Mouse (Mus musculus): Measurements from ENCODE around the gene Gm5414. TPM values are rescaled to one million over a fixed set of nuclear protein-coding genes. Genes with fewer than 3 reads are reported as not detected.

Gene Gm5414
- not detected in 2 replicates for total RNA-seq (2014; rRNA removed)
- not detected in 2 replicates for polyA plus RNA-seq (2012; rRNA removed)

- no peaks in the 10 kb centered on the region for H3K36me3 ChIP-seq (ENCODE audit: control insufficient read depth, insufficient read depth, low read length)
- DNase-seq (ENCODE audit: extremely low read depth, low read depth, low spot score) = no peak
- H3K4me1 ChIP-seq (ENCODE audit: control insufficient read depth, insufficient read depth, low read length) = no peaks in the 10 kb centered on the region
- TF ChIP-seq CTCF (IDR thresholded peaks at IDR 0.05; ENCODE audit: low read depth, low read length) (no peak), POLR2A (IDR thresholded peaks at IDR 0.05; ENCODE audit: extremely low read depth, insufficient read depth, low read length) (no peak)
- no peak within 1 kb of the TSS for H3K27ac ChIP-seq (replicated peaks; ENCODE audit: insufficient read depth, low read depth, low read length)
- peaks cover 5% of the 10 kb centered on the region; the same call in 1 of the 2 replicates for H3K27me3 ChIP-seq (ENCODE audit: control insufficient read depth, insufficient read depth, low read length)
- 62% methylated on average over 2 of the region's 2 CpGs for WGBS
- no peak within 1 kb of the TSS for H3K4me3 ChIP-seq (ENCODE audit: insufficient read depth, low read depth, low read length)
- no peak within 1 kb of the TSS for H3K9ac ChIP-seq (ENCODE audit: low read depth, low read length)
- H3K79me2 ChIP-seq (ENCODE audit: control insufficient read depth, insufficient read depth, low read length) = no peaks in the 10 kb centered on the region
Measured at GRCm38 (mm10) chr15:101627884-101628283, at the start of gene Gm5414. Gm5414 (minus strand) TSS chr15:101628188.

DNA sequence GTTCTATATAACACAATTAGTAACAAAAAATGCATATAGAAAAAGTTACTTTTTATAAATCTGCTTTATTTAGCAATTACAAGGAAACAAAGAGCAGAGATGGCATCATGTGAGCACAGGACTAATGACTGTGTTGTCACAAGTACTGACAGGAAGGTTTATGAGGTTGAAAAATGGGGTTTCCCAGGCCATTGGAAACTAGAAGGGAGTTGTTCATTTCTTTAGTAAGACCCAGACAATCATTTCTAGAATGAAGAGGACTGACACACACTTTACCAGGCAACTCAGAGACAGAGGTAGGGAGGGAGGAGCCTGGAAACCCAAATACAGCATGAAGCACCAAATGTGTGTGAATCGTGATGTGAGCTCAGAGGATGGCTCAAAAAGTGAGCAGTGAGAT is 48.0 kb upstream of the Gm5414 start:
- no peak for DNase-seq (ENCODE audit: extremely low read depth, low read depth, low spot score)
- H3K27ac ChIP-seq (replicated peaks; ENCODE audit: insufficient read depth, low read depth, low read length) = no peak overlapping the region
- no peak overlapping the region for H3K4me3 ChIP-seq (ENCODE audit: insufficient read depth, low read depth, low read length)
- no peaks in the 10 kb centered on the region for H3K27me3 ChIP-seq (ENCODE audit: control insufficient read depth, insufficient read depth, low read length)
- no peaks in the 10 kb centered on the region for H3K79me2 ChIP-seq (ENCODE audit: control insufficient read depth, insufficient read depth, low read length)
- no peaks in the 10 kb centered on the region for H3K36me3 ChIP-seq (ENCODE audit: control insufficient read depth, insufficient read depth, low read length)
- H3K9ac ChIP-seq (ENCODE audit: low read depth, low read length) = no peak overlapping the region
- TF ChIP-seq POLR2A (IDR thresholded peaks at IDR 0.05; ENCODE audit: extremely low read depth, insufficient read depth, low read length) (no peak), CTCF (IDR thresholded peaks at IDR 0.05; ENCODE audit: low read depth, low read length) (no peak)
- 84% methylated on average over 1 of the region's 1 CpGs for WGBS
- no peaks in the 10 kb centered on the region for H3K4me1 ChIP-seq (ENCODE audit: control insufficient read depth, insufficient read depth, low read length)

DNA sequence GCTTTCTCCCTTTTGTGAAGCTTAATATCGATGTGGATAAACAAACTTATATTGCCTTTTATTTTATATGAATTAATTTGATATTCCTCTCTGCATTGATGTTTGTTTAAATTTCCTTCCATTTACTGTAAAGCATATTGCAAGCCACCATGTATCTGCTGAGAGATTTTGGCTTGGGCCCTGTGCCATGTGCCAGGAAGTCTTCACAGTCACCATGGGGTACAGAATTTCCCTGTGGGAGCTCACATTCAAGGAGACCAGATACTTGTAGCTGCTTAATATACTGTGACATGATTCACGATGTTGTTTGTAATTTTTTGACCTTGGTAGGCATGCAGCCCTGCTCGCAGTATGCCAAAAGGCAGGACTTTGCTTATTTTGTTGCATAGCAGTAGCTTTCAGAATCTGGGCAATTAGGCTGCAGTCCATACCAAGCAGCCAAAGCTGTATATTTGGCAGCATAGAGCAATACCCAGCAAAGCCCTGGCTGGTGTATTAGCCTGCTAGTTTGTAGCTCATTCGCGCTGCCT is 24.8 kb upstream of the Gm5414 start:
- H3K9ac ChIP-seq (ENCODE audit: low read depth, low read length) = no peak overlapping the region
- no peak overlapping the region for H3K27ac ChIP-seq (replicated peaks; ENCODE audit: insufficient read depth, low read depth, low read length)
- no peaks in the 10 kb centered on the region for H3K4me1 ChIP-seq (ENCODE audit: control insufficient read depth, insufficient read depth, low read length)
- TF ChIP-seq CTCF (IDR thresholded peaks at IDR 0.05; ENCODE audit: low read depth, low read length) (no peak), POLR2A (IDR thresholded peaks at IDR 0.05; ENCODE audit: extremely low read depth, insufficient read depth, low read length) (no peak)
- H3K79me2 ChIP-seq (ENCODE audit: control insufficient read depth, insufficient read depth, low read length) = no peaks in the 10 kb centered on the region
- no peak overlapping the region for H3K4me3 ChIP-seq (ENCODE audit: insufficient read depth, low read depth, low read length)
- 87% methylated on average over 5 of the region's 5 CpGs for WGBS
- H3K27me3 ChIP-seq (ENCODE audit: control insufficient read depth, insufficient read depth, low read length) = no peaks in the 10 kb centered on the region; the same call in 1 of the 2 replicates
- H3K36me3 ChIP-seq (ENCODE audit: control insufficient read depth, insufficient read depth, low read length) = no peaks in the 10 kb centered on the region
- no peak for DNase-seq (ENCODE audit: extremely low read depth, low read depth, low spot score)

GRCm38 (mm10) chr15:101647280-101647679 is 19.3 kb upstream of the Gm5414 start, which contains the start of gene Gm5478:
Gm5478 (minus strand) TSS chr15:101647380.
- WGBS = 62% methylated on average over 3 of the region's 3 CpGs
- H3K79me2 ChIP-seq (ENCODE audit: control insufficient read depth, insufficient read depth, low read length) = no peaks in the 10 kb centered on the region

DNA sequence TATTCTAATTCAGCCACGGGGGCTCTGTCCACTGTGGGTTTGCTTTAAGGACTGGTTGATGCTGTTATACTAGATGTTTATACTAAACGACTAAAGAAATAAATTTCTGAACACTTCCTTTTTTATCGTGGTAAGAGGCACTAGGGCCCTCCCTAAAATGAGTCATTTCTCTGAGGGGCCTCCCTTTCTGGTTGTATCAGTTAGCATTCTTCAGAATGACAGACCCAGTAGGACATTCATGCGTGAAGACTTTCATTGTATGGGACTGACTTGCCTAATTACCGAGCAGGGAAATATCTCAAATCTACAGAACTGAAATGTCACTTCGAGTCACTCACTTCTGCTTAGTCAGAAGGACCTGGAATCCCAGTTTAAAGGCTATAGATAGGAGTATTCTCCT is 28.9 kb downstream of the Gm5414 start:
- H3K79me2 ChIP-seq (ENCODE audit: control insufficient read depth, insufficient read depth, low read length) = no peaks in the 10 kb centered on the region
- no peak overlapping the region for H3K4me3 ChIP-seq (ENCODE audit: insufficient read depth, low read depth, low read length)
- TF ChIP-seq CTCF (IDR thresholded peaks at IDR 0.05; ENCODE audit: low read depth, low read length) = no peak
- no peak for TF ChIP-seq POLR2A (IDR thresholded peaks at IDR 0.05; ENCODE audit: extremely low read depth, insufficient read depth, low read length)
- H3K27me3 ChIP-seq (ENCODE audit: control insufficient read depth, insufficient read depth, low read length) = no peaks in the 10 kb centered on the region; the same call in 1 of the 2 replicates
- H3K36me3 ChIP-seq (ENCODE audit: control insufficient read depth, insufficient read depth, low read length) = no peaks in the 10 kb centered on the region
- DNase-seq (ENCODE audit: extremely low read depth, low read depth, low spot score) = no peak
- H3K9ac ChIP-seq (ENCODE audit: low read depth, low read length) = no peak overlapping the region
- WGBS = 62% methylated on average over 6 of the region's 6 CpGs
- H3K27ac ChIP-seq (replicated peaks; ENCODE audit: insufficient read depth, low read depth, low read length) = no peak overlapping the region
- no peaks in the 10 kb centered on the region for H3K4me1 ChIP-seq (ENCODE audit: control insufficient read depth, insufficient read depth, low read length)

More at GRCm38 (mm10) chr15:101647280-101647679, 19.3 kb upstream of the Gm5414 start, which contains the start of gene Gm5478:
- H3K27me3 ChIP-seq (ENCODE audit: control insufficient read depth, insufficient read depth, low read length) = peaks cover 3% of the 10 kb centered on the region; the same call in 1 of the 2 replicates
- no peak within 1 kb of the TSS for H3K9ac ChIP-seq (ENCODE audit: low read depth, low read length)
- TF ChIP-seq POLR2A (IDR thresholded peaks at IDR 0.05; ENCODE audit: extremely low read depth, insufficient read depth, low read length) (no peak), CTCF (IDR thresholded peaks at IDR 0.05; ENCODE audit: low read depth, low read length) (no peak)
- no peak within 1 kb of the TSS for H3K27ac ChIP-seq (replicated peaks; ENCODE audit: insufficient read depth, low read depth, low read length)
- H3K36me3 ChIP-seq (ENCODE audit: control insufficient read depth, insufficient read depth, low read length) = no peaks in the 10 kb centered on the region
- no peaks in the 10 kb centered on the region for H3K4me1 ChIP-seq (ENCODE audit: control insufficient read depth, insufficient read depth, low read length)
- no peak for DNase-seq (ENCODE audit: extremely low read depth, low read depth, low spot score)
- no peak within 1 kb of the TSS for H3K4me3 ChIP-seq (ENCODE audit: insufficient read depth, low read depth, low read length)

DNA sequence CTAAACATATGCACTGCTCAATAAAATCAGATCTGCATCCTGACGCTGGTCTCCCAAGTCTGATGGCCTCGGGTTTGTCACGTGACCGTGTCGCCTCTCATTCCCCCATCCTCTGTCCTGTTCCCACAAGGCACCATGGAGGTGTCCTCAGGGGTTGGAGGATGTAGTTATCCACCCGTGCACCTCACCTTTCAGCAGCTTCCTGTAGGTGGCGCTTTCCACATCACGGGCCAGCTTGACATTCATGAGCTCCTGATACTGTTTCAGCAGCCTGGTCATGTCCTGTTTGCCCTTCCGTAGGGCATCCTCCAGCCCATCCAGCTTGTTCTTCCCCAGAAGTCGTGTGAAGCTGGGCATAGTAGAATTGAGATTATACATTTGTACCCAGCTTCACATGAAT is 39.8 kb downstream of the Gm5414 start:
- Histone ChIP-seq H3K36me3 (ENCODE audit: control insufficient read depth, insufficient read depth, low read length) (no peaks in the 10 kb centered on the region), H3K9ac (ENCODE audit: low read depth, low read length) (no peak overlapping the region), H3K27ac (replicated peaks; ENCODE audit: insufficient read depth, low read depth, low read length) (no peak overlapping the region), H3K79me2 (ENCODE audit: control insufficient read depth, insufficient read depth, low read length) (no peaks in the 10 kb centered on the region), H3K27me3 (ENCODE audit: control insufficient read depth, insufficient read depth, low read length) (no peaks in the 10 kb centered on the region), H3K4me3 (ENCODE audit: insufficient read depth, low read depth, low read length) (no peak overlapping the region), H3K4me1 (ENCODE audit: control insufficient read depth, insufficient read depth, low read length) (no peaks in the 10 kb centered on the region)
- peak; percentile 33; the same call in 1 of the 2 replicates for TF ChIP-seq CTCF (IDR thresholded peaks at IDR 0.05; ENCODE audit: low read depth, low read length)
- TF ChIP-seq POLR2A (IDR thresholded peaks at IDR 0.05; ENCODE audit: extremely low read depth, insufficient read depth, low read length) = no peak
- 69% methylated on average over 10 of the region's 10 CpGs for WGBS
- no peak for DNase-seq (ENCODE audit: extremely low read depth, low read depth, low spot score)

Data from liver, adult 2 months (tissue).